Mouse (Mus musculus) adrenal gland, adult 18-20 months (tissue): ENCODE results near the gene Vwa2. TPM values are rescaled to one million over a fixed set of nuclear protein-coding genes. Genes with fewer than 3 reads are reported as not detected.

Source experiments
- DNase-seq, 2 experiments: peaks; one replicate each; pipeline ENCODE4 v3.0.0; 2021 to 2022; ENCODE audit warnings: low spot score in 2 of 2
- total RNA-seq, 2 experiments: library from RNA; stranded (reverse); gene quantifications; 1 replicate in 1 of 2; 2 replicates in 1 of 2; pipeline ENCODE4 v1.2.3; 2021

Vwa2 gene
- total RNA-seq, 2 experiments from 2014 or later = not detected

DNA sequence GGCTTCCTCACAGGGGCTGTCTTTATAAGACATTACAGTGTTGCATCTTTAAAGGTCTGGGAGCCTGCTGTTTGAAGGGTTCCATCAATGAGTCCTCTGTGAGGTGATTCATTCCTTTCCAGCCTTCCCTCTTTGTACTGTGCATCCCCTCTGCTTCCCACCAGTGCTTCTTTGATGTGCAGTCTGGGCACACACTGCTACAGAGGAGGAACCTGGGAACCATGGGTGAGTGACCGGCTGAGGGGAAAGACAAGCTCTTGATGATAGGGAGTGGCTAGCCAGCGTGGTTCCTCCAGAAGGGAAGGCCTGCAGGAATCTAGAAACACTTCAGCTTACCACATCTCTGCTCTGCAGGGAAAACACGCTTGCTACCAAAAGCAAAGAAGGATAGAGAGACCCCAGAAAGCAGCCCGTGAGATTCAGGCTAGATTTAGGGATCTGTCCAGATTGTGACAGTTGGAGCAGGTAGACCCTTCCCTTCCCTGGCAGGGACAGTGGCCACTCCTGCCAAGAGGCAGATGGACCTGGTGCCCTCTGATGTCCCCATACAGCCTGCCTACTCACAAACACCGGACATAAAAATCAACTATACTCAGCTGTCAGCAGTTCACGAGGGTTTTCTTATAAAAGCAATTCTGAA, 74.0 kb downstream of the Vwa2 start:
- no peak for DNase-seq

DNA sequence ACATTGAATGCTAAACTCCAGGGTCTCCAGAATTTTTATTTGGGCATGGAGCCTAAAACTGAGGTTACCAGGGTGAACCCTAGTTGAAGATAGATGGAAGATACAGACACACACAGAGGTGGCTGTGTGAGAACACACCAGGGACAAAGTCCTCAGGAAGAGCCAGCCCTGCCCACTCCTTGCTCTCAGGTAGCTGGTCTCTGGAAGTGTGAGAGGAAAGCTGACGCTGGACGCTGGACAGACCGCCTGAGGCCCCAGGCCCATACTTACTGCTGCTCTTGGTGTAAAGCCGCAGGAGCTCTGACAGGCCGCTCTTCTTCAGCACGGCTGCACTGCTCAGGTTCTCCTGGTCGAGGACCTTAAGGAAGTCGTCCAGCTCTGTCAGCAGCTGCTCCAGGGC, 75.8 kb downstream of the Vwa2 start:
- no peak for DNase-seq

DNA sequence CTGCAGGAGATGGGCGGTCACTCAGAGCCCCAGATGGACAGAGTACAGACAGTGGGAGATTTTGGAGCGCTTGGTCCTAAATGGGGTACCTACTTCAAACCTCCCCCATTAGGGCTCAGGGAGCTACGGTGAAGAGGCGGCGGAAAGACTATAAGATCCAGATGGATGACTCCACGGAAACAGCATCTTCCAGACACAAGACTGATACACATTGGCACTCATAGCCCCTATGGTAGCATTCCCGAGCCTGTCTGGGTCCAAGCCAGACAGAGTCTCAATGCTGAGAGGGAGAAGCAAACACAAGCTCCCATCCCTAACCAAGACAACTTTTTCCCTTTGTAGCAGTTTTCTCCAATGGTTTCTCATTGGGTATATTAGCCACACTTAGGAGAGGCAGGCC, 76.8 kb downstream of the Vwa2 start:
- no peak for DNase-seq

DNA sequence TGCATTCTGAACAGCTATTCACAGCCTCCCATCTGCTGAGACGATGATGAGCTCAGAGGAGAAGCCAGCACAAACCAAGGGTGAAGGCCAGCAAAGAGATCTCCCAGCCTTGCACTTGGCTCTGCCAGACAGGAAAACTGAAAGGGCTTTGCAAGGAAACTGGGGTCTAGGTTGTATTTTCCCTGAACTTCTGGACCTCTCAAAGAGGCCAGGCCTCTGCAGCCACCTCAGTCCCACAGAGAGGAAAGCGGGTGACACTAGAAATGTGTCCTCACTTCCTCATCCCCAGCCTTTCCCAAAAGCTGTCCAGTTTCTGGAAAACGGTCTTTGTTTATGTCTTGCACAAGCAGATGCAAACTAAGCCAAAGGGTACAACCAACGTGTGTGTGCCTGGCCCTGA, 79.8 kb downstream of the Vwa2 start:
- DNase-seq = no peak

DNA sequence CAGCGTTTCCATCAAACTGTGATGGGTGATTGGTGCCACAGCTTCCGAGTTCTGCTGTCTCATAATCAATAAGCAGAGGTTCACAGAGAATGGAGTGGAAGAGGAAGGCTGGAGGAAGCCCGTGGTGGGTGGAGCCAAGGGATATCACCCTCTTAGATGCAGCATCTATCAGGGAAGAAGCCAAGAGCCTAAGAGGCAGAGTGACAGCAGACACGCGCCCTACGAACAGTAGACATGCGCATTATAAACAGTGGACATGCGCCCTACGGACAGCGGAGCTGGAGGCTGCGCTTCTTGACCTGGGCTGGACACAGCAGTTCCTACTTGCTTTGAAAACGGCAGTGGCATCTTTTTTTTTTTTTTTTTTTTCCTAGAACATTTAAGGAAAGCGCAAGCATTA, 80.8 kb downstream of the Vwa2 start:
- DNase-seq = no peak

DNA sequence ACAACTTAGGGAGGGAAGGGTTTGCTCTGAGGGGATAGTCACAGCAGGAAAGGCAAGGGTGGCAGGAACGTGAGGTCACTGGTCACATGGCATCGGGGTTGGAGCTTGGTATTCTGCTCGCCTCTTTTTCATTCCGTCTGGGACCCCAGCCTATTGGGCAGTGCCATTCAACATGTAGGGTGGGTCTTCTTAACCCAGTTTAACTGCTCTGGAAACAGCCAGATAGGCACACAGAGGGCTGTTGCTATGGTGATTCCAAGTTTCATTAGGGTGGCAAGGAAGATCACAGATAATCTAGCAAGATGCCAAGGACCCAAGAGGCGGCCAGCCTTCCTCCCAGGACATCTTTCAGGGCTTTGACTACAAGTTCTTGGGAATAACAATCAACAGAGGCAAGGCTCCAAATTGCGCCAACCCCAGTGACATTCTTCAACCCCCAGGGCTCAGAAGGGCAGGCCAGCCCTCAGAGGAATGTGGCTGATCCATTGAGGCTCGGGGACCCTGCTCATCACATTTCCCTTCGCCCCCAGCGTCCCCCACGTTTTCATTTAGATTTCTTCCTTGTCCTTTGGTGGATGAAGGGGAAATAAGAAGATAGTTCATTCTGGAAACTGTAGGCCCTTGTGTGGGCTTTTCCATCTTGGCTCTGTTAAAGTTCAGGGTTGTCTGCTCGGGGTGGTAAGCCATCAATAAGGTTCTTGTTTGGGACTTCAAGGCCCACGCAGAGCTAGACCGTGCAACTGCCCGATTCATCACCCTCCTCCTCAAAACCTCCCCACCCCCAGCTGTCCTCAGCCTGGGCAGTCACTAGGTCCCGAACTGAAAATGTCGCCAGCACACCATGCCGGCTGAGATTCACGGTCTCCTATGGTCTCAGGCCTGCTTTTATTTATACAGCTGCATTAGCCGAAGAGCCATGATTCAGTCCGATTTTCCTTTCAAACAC, 81.8 kb downstream of the Vwa2 start:
- DNase-seq = no peak

DNA sequence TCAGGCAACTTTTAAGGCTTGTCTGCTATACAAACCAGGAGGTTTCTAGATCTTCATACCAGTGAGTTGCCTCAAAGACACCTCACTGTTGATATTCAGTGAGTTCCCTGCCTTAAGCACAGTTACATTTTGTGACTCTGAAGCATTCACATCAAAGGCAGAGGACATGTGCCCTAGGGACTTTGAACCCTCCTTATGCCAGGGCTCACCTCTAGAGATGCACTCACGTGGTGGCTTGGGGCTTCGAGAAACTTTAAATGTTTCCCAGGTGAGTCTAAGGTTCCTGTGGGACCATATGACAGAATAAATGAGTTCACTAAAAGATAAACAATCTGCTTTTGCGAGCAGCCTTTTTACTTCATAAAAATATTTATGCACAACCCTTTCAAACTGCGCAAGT, 84.0 kb downstream of the Vwa2 start:
- DNase-seq = no peak

DNA sequence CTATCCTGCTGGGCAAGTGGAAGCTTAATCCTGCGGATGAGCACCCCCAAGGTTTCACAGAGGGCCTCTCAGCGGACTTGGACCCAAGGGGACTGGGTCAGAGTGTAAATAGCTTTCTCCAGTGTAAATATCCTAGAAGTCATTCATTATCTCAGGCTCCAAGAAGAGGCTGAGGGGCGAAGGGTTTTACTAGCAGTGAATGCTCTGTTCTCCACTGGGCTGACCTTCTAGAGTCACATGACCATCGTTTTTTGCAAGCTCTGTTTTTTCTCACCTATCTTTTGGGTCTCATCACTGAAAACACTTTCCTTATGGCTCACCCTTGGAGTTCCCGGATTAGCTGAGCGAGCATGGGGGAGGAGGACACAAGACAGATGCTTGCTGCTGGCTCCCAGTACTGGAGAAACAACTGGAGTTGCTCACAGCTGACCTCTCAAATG, 84.6 kb downstream of the Vwa2 start:
- no peak for DNase-seq

DNA sequence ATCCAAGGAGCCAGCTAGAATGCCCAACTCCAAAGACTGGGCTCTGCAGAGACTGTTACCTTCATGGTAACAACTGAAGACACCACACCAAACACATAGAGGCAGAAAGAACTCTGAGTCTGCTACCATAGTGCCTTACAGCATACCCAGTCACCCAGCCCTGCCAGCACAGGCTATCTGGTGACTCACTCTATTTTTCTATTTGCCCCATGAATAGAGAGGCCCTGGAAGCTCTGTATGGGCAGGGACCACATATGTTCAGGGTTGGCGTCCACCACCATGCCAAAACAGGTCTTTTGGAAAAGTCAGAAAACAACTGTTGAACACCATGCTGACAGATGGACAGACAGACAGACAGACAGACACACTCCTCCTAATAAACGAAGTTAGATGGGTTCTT, 85.0 kb downstream of the Vwa2 start:
- no peak for DNase-seq

DNA sequence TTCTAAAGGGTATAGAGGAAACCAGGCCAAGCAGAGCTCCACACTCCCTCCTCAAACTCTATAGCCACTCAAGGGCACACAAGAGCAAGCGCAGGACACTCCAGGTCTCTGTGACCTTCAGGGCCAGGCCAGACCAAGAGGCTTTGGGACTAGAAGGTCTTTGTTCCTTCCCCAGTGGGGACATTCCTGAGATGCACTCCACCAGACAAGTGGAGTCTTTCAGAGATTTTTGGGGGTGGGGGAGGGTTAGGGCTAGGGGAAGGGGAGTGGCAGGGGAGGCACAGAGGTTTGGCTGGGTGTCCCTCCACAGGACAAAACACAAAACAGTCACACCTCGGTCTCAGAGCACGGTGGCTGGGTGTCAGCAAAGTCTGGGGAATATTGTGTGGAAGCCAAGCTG, 85.6 kb downstream of the Vwa2 start:
- no peak for DNase-seq

Other genes with a start within 250 kb of the Vwa2 start
- 1 to 10 TPM; 2.0 to 7.8 TPM for gene Adrb1, start 152.1 kb upstream of the Vwa2 start, total RNA-seq
- gene Ccdc186, start 52.1 kb upstream of the Vwa2 start, total RNA-seq = 10 to 100 TPM; 28.7 to 30.8 TPM
- gene Tdrd1, start 48.0 kb upstream of the Vwa2 start, total RNA-seq = under 1 TPM; 0.16 to 0.17 TPM
- gene Afap1l2, start 134.0 kb downstream of the Vwa2 start, total RNA-seq = 10 to 100 TPM; 36.0 to 43.6 TPM